Mouse (Mus musculus) intestine, postnatal 0 days (tissue): ENCODE measurements around the gene Susd6. TPM values are rescaled to one million over a fixed set of nuclear protein-coding genes. Genes with fewer than 3 reads are reported as not detected.
"Not testable (repeated sequence)": the region's sequence is repeated elsewhere in the genome, so short reads cannot be mapped to it uniquely, and the experiment has no call there.

ENCODE experiments used
- ATAC-seq: fragments of 200-750 bp; cut with Nextera tagmentation; 2 replicates; pipeline ENCODE4 v1.8.0; 2017; ENCODE audit warnings: mild to moderate bottlenecking, moderate TSS enrichment, moderate library complexity
- H3K27ac ChIP-seq: fragments of 300-500 bp; sonication (generic); 2 replicates; pipeline ENCODE4 v1.5.1; 2014; ENCODE audit warnings: mild to moderate bottlenecking, low read depth, low read length, moderate library complexity
- H3K27me3 ChIP-seq: fragments of 300-500 bp; sonication (generic); replicated peaks from 2 replicates; pipeline ENCODE4 v1.6.1; 2014; ENCODE audit warnings: low read length, mixed read lengths; ENCODE audit not compliant: control insufficient read depth, insufficient read depth
- H3K36me3 ChIP-seq: fragments of 300-500 bp; sonication (generic); 2 replicates; pipeline ENCODE4 v1.6.1; 2014; ENCODE audit warnings: mild to moderate bottlenecking, moderate library complexity; ENCODE audit not compliant: control insufficient read depth, insufficient read depth
- H3K4me1 ChIP-seq: fragments of 300-500 bp; sonication (generic); replicated peaks from 2 replicates; pipeline ENCODE4 v1.6.1; 2014; ENCODE audit warnings: antibody characterized with exemption, low read length, mixed read lengths; ENCODE audit not compliant: control insufficient read depth, insufficient read depth
- H3K4me2 ChIP-seq: fragments of 300-500 bp; sonication (generic); replicated peaks from 2 replicates; pipeline ENCODE4 v1.6.1; 2014; ENCODE audit warnings: low read depth, mild to moderate bottlenecking, moderate library complexity
- H3K4me3 ChIP-seq: fragments of 300-500 bp; sonication (generic); 2 replicates; pipeline ENCODE4 v1.5.1; 2014; ENCODE audit warnings: low read depth, low read length
- H3K9ac ChIP-seq: fragments of 300-500 bp; sonication (generic); 2 replicates; pipeline ENCODE4 v1.6.1; 2014; ENCODE audit warnings: mild to moderate bottlenecking, low read depth, low read length
- H3K9me3 ChIP-seq: fragments of 300-500 bp; sonication (generic); 2 replicates; pipeline ENCODE4 v1.6.1; 2016; ENCODE audit warnings: mixed run types; ENCODE audit not compliant: control insufficient read depth
- CTCF ChIP-seq: sonication (generic); IDR thresholded peaks from 2 replicates; pipeline ENCODE4 v1.5.1; 2016; ENCODE audit warnings: low read depth, mild to moderate bottlenecking, control low read depth, antibody characterized with exemption, moderate library complexity
- WGBS: fragments of 180-500 bp; shearing (Covaris S2); extraction: QIAGEN DNeasy Blood & Tissue Kit; methylation state at CpG from one replicate; pipeline ENCODE4 v1.1.7; 2014; 5-methylcytosine and 5-hydroxymethylcytosine counted together
- polyA plus RNA-seq: library from polyadenylated mRNA; unstranded; fragments of >200 nt; fragmentation: Nextera tagmentation; extraction: Ambion mirVana; gene quantifications from 2 replicates; pipeline ENCODE4 v1.2.1, GENCODE M21; 2015

Gene Susd6
- polyA plus RNA-seq, 1 experiment from 2014 or later = 16.9 TPM

GRCm38 (mm10) chr12:80814529-80814928 lies 24.2 kb downstream of the Susd6 start:
- H3K4me1 ChIP-seq = peaks cover 28% of the 10 kb centered on the region; the same call in 1 of the 2 replicates
- H3K9me3 ChIP-seq = no peaks in the 10 kb centered on the region
- WGBS = 32% methylated on average over 3 of the region's 3 CpGs
- no peak for ATAC-seq
- H3K27me3 ChIP-seq = no peaks in the 10 kb centered on the region
- H3K4me2 ChIP-seq = no peak overlapping the region
- H3K27ac ChIP-seq = no peak overlapping the region
- no peak overlapping the region for H3K9ac ChIP-seq
- no peak for TF ChIP-seq CTCF
- no peak overlapping the region for H3K4me3 ChIP-seq
- H3K36me3 ChIP-seq = no peaks in the 10 kb centered on the region

- no peak overlapping the region for H3K27ac ChIP-seq
- no peaks in the 10 kb centered on the region for H3K27me3 ChIP-seq
- H3K9ac ChIP-seq = no peak overlapping the region
- no peaks in the 10 kb centered on the region for H3K36me3 ChIP-seq
- no peak for TF ChIP-seq CTCF
- no peak overlapping the region for H3K4me3 ChIP-seq
- no peak overlapping the region for H3K4me2 ChIP-seq
- peaks cover 32% of the 10 kb centered on the region; the same call in 1 of the 2 replicates for H3K4me1 ChIP-seq
- WGBS = 30% methylated on average over 1 of the region's 1 CpGs
- no peak for ATAC-seq
- H3K9me3 ChIP-seq = no peaks in the 10 kb centered on the region
These were observed 25.0 kb downstream of the Susd6 start for GRCm38 (mm10) chr12:80815298-80815697.

- H3K9ac ChIP-seq = no peak overlapping the region
- H3K36me3 ChIP-seq = no peaks in the 10 kb centered on the region
- ATAC-seq = no peak
- no peak overlapping the region for H3K27ac ChIP-seq
- H3K27me3 ChIP-seq = no peaks in the 10 kb centered on the region
- no peak overlapping the region for H3K4me3 ChIP-seq
- no peak overlapping the region for H3K4me2 ChIP-seq
- TF ChIP-seq CTCF = no peak
- peaks cover 32% of the 10 kb centered on the region; the same call in 1 of the 2 replicates for H3K4me1 ChIP-seq
- WGBS = 41% methylated on average over 3 of the region's 3 CpGs
- no peaks in the 10 kb centered on the region for H3K9me3 ChIP-seq
These were observed 25.6 kb downstream of the Susd6 start for GRCm38 (mm10) chr12:80815893-80816292.

GRCm38 (mm10) chr12:80816380-80817086 lies 26.2 kb downstream of the Susd6 start:
- H3K4me3 ChIP-seq = no peak overlapping the region
- H3K4me2 ChIP-seq = no peak overlapping the region
- 57% methylated on average over 1 of the region's 1 CpGs for WGBS
- no peaks in the 10 kb centered on the region for H3K36me3 ChIP-seq
- no peaks in the 10 kb centered on the region for H3K27me3 ChIP-seq
- no peaks in the 10 kb centered on the region for H3K9me3 ChIP-seq
- H3K9ac ChIP-seq = no peak overlapping the region
- H3K4me1 ChIP-seq = peaks cover 32% of the 10 kb centered on the region; the same call in 1 of the 2 replicates
- no peak for TF ChIP-seq CTCF
- H3K27ac ChIP-seq = peak overlapping the region; percentile 46
- ATAC-seq = no peak

GRCm38 (mm10) chr12:80817697-80818235 lies 27.5 kb downstream of the Susd6 start:
- no peak for ATAC-seq
- no peak overlapping the region for H3K4me2 ChIP-seq
- no peaks in the 10 kb centered on the region for H3K36me3 ChIP-seq
- peaks cover 25% of the 10 kb centered on the region for H3K4me1 ChIP-seq
- no peaks in the 10 kb centered on the region for H3K9me3 ChIP-seq
- no peaks in the 10 kb centered on the region for H3K27me3 ChIP-seq
- no peak overlapping the region for H3K4me3 ChIP-seq
- H3K27ac ChIP-seq = no peak overlapping the region
- no peak overlapping the region for H3K9ac ChIP-seq
- TF ChIP-seq CTCF = no peak

- not testable (repeated sequence) for H3K27me3 ChIP-seq, H3K36me3 ChIP-seq, H3K9ac ChIP-seq, H3K4me3 ChIP-seq, H3K27ac ChIP-seq, H3K4me2 ChIP-seq, H3K9me3 ChIP-seq, ATAC-seq
- 21% methylated on average over 2 of the region's 2 CpGs for WGBS
- H3K4me1 ChIP-seq = peaks cover 29% of the 10 kb centered on the region
These were observed 28.7 kb downstream of the Susd6 start for GRCm38 (mm10) chr12:80819020-80819419.
